Mouse (Mus musculus): Measurements from ENCODE around the gene Susd1.

DNA sequence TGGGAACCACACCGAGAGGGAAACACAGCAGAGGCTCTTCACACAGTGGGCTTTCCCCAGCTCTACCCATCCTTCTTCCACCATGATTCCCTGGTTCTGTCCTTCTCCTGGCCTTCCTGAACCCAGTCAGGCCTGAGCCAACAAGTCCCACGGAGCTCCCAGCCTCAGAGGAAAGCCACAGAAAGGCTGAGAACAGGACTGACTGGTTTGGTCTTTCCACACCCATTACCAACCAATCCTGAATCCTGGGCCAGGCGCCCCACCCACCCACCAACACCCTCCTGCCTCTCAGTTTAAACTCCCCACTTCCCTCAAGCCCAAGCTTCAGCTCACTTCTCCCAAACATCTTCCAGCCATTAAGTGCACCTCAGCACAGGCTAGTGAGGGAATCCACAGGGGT lies 4.4 kb downstream of the Susd1 start:
- no peak for TF ChIP-seq CTCF (IDR thresholded peaks at IDR 0.05; ENCODE audit: low read depth, low read length)
- TF ChIP-seq POLR2AphosphoS5 (IDR thresholded peaks at IDR 0.05; ENCODE audit: insufficient replicate concordance, low read depth, low read length) = no peak
- no peak for TF ChIP-seq GATA1 (IDR thresholded peaks at IDR 0.05; ENCODE audit: borderline replicate concordance, low read length)
- TF ChIP-seq TAL1 (conservative IDR thresholded peaks at IDR 0.05; ENCODE audit: low read depth, low read length) = no peak
- no peak for TF ChIP-seq GATA2 (IDR thresholded peaks at IDR 0.05; ENCODE audit: borderline replicate concordance, low read depth, low read length)

Measured in G1E (cell line).